Mouse (Mus musculus): Measurements from ENCODE around the gene Tle4.

Tle4 gene

GRCm38 (mm10) chr19:14406603-14407002 lies 191.2 kb downstream of the Tle4 start:
- peak; percentile 87 for ATAC-seq (ENCODE audit: low TSS enrichment)
